Mouse (Mus musculus) neural tube, embryonic 13.5 days (tissue): Measurements from ENCODE around the gene Hoxd10. TPM values are rescaled to one million over a fixed set of nuclear protein-coding genes. Genes with fewer than 3 reads are reported as not detected.

Experiments used
- ATAC-seq: fragments of 200-750 bp; cut with Nextera tagmentation; 2 replicates; pipeline ENCODE4 v1.8.0; 2017; ENCODE audit warnings: low read depth, mild to moderate bottlenecking, moderate TSS enrichment, moderate library complexity
- H3K27ac ChIP-seq: fragments of 300-500 bp; sonication (generic); replicated peaks from 2 replicates; pipeline ENCODE4 v1.5.1; 2015; ENCODE audit warnings: moderate library complexity, mild to moderate bottlenecking, inconsistent platforms
- H3K27me3 ChIP-seq: fragments of 300-500 bp; sonication (generic); 2 replicates; pipeline ENCODE4 v1.6.1; 2015; ENCODE audit warnings: mild to moderate bottlenecking, inconsistent platforms
- H3K36me3 ChIP-seq: fragments of 300-500 bp; sonication (generic); 2 replicates; pipeline ENCODE4 v1.6.1; 2015; ENCODE audit warnings: mild to moderate bottlenecking, inconsistent platforms
- H3K4me1 ChIP-seq: fragments of 300-500 bp; sonication (generic); replicated peaks from 2 replicates; pipeline ENCODE4 v1.6.1; 2015; ENCODE audit warnings: inconsistent platforms
- H3K4me2 ChIP-seq: fragments of 300-500 bp; sonication (generic); 2 replicates; pipeline ENCODE4 v1.6.1; 2015; ENCODE audit warnings: inconsistent platforms, mild to moderate bottlenecking, moderate library complexity
- H3K4me3 ChIP-seq: fragments of 300-500 bp; sonication (generic); 2 replicates; pipeline ENCODE4 v1.5.1; 2015; ENCODE audit warnings: mild to moderate bottlenecking, inconsistent platforms
- H3K9ac ChIP-seq: fragments of 300-500 bp; sonication (generic); 2 replicates; pipeline ENCODE4 v1.6.1; 2015; ENCODE audit warnings: moderate library complexity, mild to moderate bottlenecking, inconsistent platforms
- H3K9me3 ChIP-seq: fragments of 300-500 bp; sonication (generic); 2 replicates; pipeline ENCODE4 v1.6.1; 2016; ENCODE audit warnings: inconsistent platforms
- WGBS: fragments of 180-500 bp; shearing (Covaris S2); methylation state at CpG from one replicate; pipeline ENCODE4 v1.1.7; 2015; 5-methylcytosine and 5-hydroxymethylcytosine counted together
- polyA plus RNA-seq: library from polyadenylated mRNA; unstranded; fragments of >200 nt; fragmentation: Nextera tagmentation; extraction: Ambion mirVana; gene quantifications from 2 replicates; pipeline ENCODE4 v1.2.1, GENCODE M21; 2015

The Hoxd10 gene
- polyA plus RNA-seq, 1 experiment from 2014 or later: 132 TPM

DNA sequence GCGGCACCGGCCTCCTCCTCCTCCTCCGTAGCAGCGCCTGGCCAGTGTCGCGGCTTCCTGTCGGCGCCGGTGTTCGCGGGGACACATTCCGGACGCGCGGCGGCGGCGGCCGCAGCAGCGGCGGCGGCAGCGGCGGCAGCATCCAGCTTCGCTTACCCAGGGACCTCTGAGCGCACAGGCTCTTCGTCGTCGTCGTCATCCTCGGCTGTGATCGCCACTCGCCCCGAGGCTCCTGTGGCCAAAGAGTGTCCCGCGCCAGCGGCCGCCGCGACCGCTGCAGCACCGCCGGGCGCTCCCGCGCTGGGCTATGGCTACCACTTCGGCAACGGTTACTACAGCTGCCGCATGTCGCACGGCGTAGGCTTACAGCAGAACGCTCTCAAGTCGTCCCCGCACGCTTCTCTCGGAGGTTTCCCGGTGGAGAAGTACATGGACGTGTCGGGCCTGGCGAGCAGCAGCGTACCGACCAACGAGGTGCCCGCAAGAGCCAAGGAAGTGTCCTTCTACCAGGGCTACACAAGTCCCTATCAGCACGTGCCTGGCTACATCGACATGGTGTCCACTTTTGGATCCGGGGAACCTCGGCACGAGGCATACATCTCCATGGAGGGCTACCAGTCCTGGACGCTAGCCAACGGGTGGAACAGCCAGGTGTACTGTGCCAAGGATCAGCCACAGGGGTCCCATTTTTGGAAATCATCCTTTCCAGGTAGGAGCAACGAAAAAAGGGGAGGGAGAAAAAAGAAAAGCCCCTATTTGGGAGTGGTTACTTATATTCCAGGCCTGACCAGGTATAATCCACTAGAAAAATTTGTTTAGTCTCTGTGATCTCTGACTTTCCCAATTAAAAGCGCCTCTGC lies 23.1 kb upstream of the Hoxd10 start:
- 0 out of 2 replicates have a peak overlapping the region, but pooled peaks have one; percentile 38 for H3K9ac ChIP-seq
- H3K4me1 ChIP-seq: peaks cover 19% of the 10 kb centered on the region
- H3K4me3 ChIP-seq: peak overlapping the region; percentile 33
- WGBS: under 1% methylated on average over 52 of the region's 74 CpGs
- 0 out of 2 replicates have a peak, but pooled peaks have one; percentile 51 for ATAC-seq
- H3K27me3 ChIP-seq: peaks cover 99% of the 10 kb centered on the region
- H3K36me3 ChIP-seq: no peaks in the 10 kb centered on the region
- peak overlapping the region; percentile 50 for H3K4me2 ChIP-seq
- no peak overlapping the region for H3K27ac ChIP-seq
- no peaks in the 10 kb centered on the region for H3K9me3 ChIP-seq

GRCm38 (mm10) chr2:74669230-74669578 lies 22.5 kb upstream of the Hoxd10 start:
- Histone ChIP-seq H3K9me3 (no peaks in the 10 kb centered on the region), H3K27me3 (peaks cover 99% of the 10 kb centered on the region), H3K27ac (no peak overlapping the region), H3K4me2 (no peak overlapping the region; the same call in 1 of the 2 replicates), H3K4me3 (no peak overlapping the region), H3K36me3 (no peaks in the 10 kb centered on the region), H3K4me1 (peaks cover 19% of the 10 kb centered on the region), H3K9ac (no peak overlapping the region)
- WGBS: 0% methylated on average over 3 of the region's 3 CpGs
- ATAC-seq: no peak

- peaks cover 99% of the 10 kb centered on the region for H3K27me3 ChIP-seq
- ATAC-seq: no peak
- H3K4me1 ChIP-seq: peaks cover 19% of the 10 kb centered on the region
- no peak overlapping the region for H3K27ac ChIP-seq
- WGBS: 2% methylated on average over 14 of the region's 14 CpGs
- no peaks in the 10 kb centered on the region for H3K9me3 ChIP-seq
- no peak overlapping the region for H3K4me2 ChIP-seq
- H3K9ac ChIP-seq: no peak overlapping the region
- no peaks in the 10 kb centered on the region for H3K36me3 ChIP-seq
- H3K4me3 ChIP-seq: no peak overlapping the region
These were observed 22.0 kb upstream of the Hoxd10 start for GRCm38 (mm10) chr2:74669650-74670235.

DNA sequence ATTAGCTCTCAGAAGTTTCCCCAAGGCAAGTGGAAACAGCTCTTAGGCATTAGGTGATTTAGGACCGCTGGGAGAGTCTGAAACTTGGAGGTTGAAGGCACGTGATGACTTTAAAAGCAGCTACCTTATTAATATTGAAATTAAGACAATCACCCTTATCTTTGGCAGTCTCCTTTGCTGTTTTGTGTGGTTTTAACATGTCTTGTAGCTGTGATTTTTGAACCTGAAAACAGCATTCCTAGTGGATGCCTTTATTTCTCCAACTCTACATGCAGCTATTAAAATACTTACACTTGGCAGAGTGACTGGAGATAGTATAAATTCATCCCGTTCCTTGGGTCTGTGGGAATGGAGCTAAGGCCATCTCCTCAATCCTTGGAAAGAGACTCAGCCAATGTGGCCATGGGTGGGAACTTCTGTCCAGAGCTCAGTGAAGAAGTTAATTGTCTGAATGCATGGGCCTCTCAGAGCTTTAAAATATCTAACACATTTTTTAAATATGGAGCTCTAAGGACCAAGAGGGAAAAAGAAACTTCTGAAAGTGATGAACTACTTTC lies 21.0 kb upstream of the Hoxd10 start:
- under 1% methylated on average over 3 of the region's 3 CpGs for WGBS
- peaks cover 22% of the 10 kb centered on the region for H3K4me1 ChIP-seq
- H3K36me3 ChIP-seq: no peaks in the 10 kb centered on the region
- no peak overlapping the region for H3K9ac ChIP-seq
- ATAC-seq: no peak
- no peak overlapping the region for H3K27ac ChIP-seq
- no peak overlapping the region for H3K4me2 ChIP-seq
- no peaks in the 10 kb centered on the region for H3K9me3 ChIP-seq
- H3K27me3 ChIP-seq: peaks cover 100% of the 10 kb centered on the region
- no peak overlapping the region for H3K4me3 ChIP-seq

- peaks cover 100% of the 10 kb centered on the region for H3K27me3 ChIP-seq
- no peak for ATAC-seq
- H3K27ac ChIP-seq: no peak overlapping the region
- no peaks in the 10 kb centered on the region for H3K36me3 ChIP-seq
- H3K4me2 ChIP-seq: no peak overlapping the region
- H3K9me3 ChIP-seq: no peaks in the 10 kb centered on the region
- WGBS: 4% methylated on average over 5 of the region's 5 CpGs
- H3K4me1 ChIP-seq: peaks cover 22% of the 10 kb centered on the region
- no peak overlapping the region for H3K9ac ChIP-seq
- H3K4me3 ChIP-seq: no peak overlapping the region
These were observed 19.9 kb upstream of the Hoxd10 start for GRCm38 (mm10) chr2:74671847-74672246.

DNA sequence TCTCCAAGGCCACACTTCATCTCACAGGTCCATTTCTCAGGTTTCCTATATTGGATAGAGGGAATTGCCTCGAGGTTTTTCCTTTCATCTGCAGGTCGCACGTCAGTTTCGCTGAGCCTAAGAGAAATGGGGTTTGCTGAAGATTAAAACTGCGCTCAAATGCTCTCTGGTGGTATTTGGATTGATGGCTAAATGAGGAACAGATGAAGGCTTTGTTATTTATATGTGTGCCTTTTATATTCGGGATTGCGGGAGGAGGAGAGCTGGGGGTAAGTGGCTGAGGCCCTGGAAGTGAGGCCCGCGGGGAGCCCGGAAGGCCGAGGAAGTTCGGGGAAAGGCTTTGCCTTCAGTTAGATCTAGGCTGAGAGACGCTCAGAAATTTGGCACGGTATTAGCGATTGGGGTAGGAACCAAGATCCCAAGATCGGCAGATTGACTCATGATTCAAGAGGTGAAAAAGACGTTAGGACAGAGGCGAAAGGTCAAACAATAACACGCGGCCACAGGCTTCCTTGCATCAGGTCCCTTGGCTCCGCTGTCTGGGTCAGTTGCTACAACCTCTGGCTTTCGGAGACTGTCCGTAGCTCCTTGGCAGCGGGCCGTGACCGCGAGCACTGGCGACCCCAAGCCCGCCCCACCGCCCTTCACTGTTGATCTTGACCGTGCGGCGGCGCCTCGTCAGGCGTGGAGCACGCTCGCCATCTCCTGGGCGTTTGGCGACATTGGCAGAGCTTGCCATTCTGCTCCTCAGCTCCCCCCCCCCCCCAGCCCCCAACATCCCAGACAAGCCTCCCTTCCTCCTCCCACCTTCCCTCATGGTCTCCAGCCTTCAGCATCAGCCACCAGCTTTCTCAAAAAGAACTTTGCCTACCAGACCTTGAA lies 19.0 kb upstream of the Hoxd10 start:
- Histone ChIP-seq H3K4me1 (peaks cover 20% of the 10 kb centered on the region), H3K4me2 (peak overlapping the region; percentile 53), H3K27me3 (peaks cover 100% of the 10 kb centered on the region), H3K4me3 (peak overlapping the region; percentile 21), H3K9me3 (no peaks in the 10 kb centered on the region), H3K27ac (no peak overlapping the region), H3K9ac (no peak overlapping the region), H3K36me3 (no peaks in the 10 kb centered on the region)
- 0 out of 2 replicates have a peak, but pooled peaks have one; percentile 28 for ATAC-seq
- WGBS: 1% methylated on average over 40 of the region's 40 CpGs

DNA sequence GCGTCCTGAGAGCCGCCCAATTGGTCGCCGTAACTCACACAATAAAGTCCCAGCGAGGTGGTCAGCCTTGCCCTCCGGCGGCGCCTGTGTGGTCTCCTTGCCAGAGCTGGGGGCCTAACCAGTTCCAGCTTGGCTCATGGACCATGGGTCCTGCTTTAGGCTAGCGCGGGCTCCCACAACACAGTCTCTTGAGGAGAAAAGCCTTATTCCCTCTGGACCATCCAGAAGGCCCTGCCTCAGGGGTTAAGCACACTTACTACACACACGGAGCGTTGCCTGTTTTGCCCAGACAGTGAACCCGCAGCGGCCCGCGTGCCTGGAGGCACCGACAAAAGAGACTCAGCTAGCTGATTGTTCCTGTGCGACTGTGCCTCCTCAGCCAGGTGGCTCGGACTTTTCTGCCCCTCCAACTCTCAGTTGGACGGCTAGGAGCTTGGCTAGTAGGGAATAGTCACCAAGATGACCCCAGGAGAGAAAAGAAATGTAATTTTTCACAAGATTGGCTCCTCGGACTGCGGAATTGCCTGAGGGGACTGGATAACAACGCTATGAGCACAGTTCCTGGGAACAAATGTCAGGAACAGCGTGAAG lies 17.8 kb upstream of the Hoxd10 start:
- Histone ChIP-seq H3K4me2 (no peak overlapping the region), H3K27ac (no peak overlapping the region), H3K27me3 (peaks cover 100% of the 10 kb centered on the region), H3K9me3 (no peaks in the 10 kb centered on the region), H3K4me3 (no peak overlapping the region), H3K36me3 (no peaks in the 10 kb centered on the region), H3K9ac (no peak overlapping the region), H3K4me1 (peaks cover 8% of the 10 kb centered on the region)
- 2% methylated on average over 24 of the region's 24 CpGs for WGBS
- no peak for ATAC-seq

- Histone ChIP-seq H3K27ac (no peak within 1 kb of the TSS), H3K9me3 (no peaks in the 10 kb centered on the region), H3K27me3 (peaks cover 100% of the 10 kb centered on the region), H3K4me1 (peaks cover 8% of the 10 kb centered on the region), H3K9ac (no peak within 1 kb of the TSS), H3K4me3 (peak within 1 kb of the TSS; percentile 14), H3K36me3 (no peaks in the 10 kb centered on the region), H3K4me2 (peak within 1 kb of the TSS; percentile 29)
- 2% methylated on average over 47 of the region's 47 CpGs for WGBS
- no peak for ATAC-seq
These were observed 16.7 kb upstream of the Hoxd10 start, which contains the start of gene Hoxd12 for GRCm38 (mm10) chr2:74674881-74675665. Hoxd12 (plus strand) TSS chr2:74675013.

GRCm38 (mm10) chr2:74675666-74676282 lies 15.9 kb upstream of the Hoxd10 start:
- Histone ChIP-seq H3K9ac (no peak overlapping the region), H3K4me1 (peaks cover 8% of the 10 kb centered on the region), H3K36me3 (no peaks in the 10 kb centered on the region), H3K4me3 (peak overlapping the region; percentile 14), H3K27ac (no peak overlapping the region), H3K4me2 (peak overlapping the region; percentile 29), H3K27me3 (peaks cover 100% of the 10 kb centered on the region), H3K9me3 (no peaks in the 10 kb centered on the region)
- 6% methylated on average over 24 of the region's 24 CpGs for WGBS
- no peak for ATAC-seq

GRCm38 (mm10) chr2:74676376-74677052 lies 15.2 kb upstream of the Hoxd10 start:
- Histone ChIP-seq H3K4me2 (peak overlapping the region; percentile 29; the same call in 1 of the 2 replicates), H3K9ac (no peak overlapping the region), H3K4me3 (peak overlapping the region; percentile 14; the same call in 1 of the 2 replicates), H3K36me3 (no peaks in the 10 kb centered on the region), H3K27me3 (peaks cover 100% of the 10 kb centered on the region), H3K4me1 (peaks cover 8% of the 10 kb centered on the region), H3K9me3 (no peaks in the 10 kb centered on the region), H3K27ac (no peak overlapping the region)
- no peak for ATAC-seq
- 5% methylated on average over 9 of the region's 9 CpGs for WGBS
